Mouse (Mus musculus) small intestine, adult 2 months (tissue): Measurements from ENCODE around the gene Ccdc83.
A peak's percentile ranks its signal among the peaks of the same experiment; 100 is the strongest.

Source experiments
- CTCF ChIP-seq: fragments of 200-500 bp; IDR thresholded peaks from 2 replicates; pipeline ENCODE4 v1.5.1; 2012; ENCODE audit warnings: low read depth, mild to moderate bottlenecking, control low read depth, inconsistent platforms, low read length, moderate library complexity, mixed read lengths; ENCODE audit not compliant: insufficient replicate concordance, insufficient read length; ENCODE audit errors: extremely low read depth
- POLR2A ChIP-seq: fragments of 200-500 bp; IDR thresholded peaks from 2 replicates; pipeline ENCODE4 v1.6.1; 2012; ENCODE audit warnings: low read depth, mild to moderate bottlenecking, control low read depth, inconsistent platforms, low read length, moderate library complexity

DNA sequence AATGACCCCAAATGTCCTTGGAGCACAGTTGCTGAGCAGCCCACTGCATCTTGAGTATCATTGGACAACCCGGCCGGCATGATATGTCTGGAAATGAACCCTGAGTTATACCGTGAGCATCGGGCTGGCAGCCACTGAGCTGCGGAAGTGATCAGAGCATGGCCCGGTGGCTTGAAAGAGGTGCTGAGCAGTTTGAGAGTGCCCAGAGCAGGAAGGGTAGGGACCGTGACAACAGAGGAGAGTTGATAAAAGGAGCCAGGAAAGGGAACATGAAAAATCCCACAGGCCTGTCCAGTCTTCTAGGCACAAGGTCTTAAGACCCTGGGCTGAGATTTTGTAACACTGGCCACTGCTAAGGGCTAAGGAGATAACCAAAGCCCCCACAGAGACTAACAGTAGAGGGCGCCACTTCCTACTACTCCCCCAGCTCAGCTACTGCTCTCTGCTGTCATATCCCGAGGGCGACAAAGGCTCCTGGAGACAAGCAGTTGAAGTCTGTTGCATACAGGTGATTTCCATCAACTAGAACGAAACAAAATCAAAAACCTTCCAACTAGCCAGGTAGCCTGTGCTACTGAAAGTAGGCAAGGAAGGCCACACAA is 14.8 kb upstream of the Ccdc83 start:
- TF ChIP-seq CTCF (peak; percentile 47; the same call in 1 of the 2 replicates), POLR2A (no peak)
